Mouse (Mus musculus): ENCODE results near the gene Ywhaq.

The Ywhaq gene

GRCm38 (mm10) chr12:21417100-21418070, at the start of gene Ywhaq:
Gene Ywhaq, minus strand, starts transcription at chr12:21417637.
- peak; percentile 98 for DNase-seq

GRCm38 (mm10) chr12:21463448-21463891, 46.0 kb upstream of the Ywhaq start:
- DNase-seq, result no peak

GRCm38 (mm10) chr12:21462658-21463057, 45.2 kb upstream of the Ywhaq start:
- DNase-seq, result no peak

- no peak for DNase-seq
Observed at GRCm38 (mm10) chr12:21459681-21460080, 42.2 kb upstream of the Ywhaq start.

GRCm38 (mm10) chr12:21456021-21456420, 38.6 kb upstream of the Ywhaq start:
- no peak for DNase-seq

GRCm38 (mm10) chr12:21451752-21452151, 34.3 kb upstream of the Ywhaq start:
- no peak for DNase-seq

GRCm38 (mm10) chr12:21451351-21451750, 33.9 kb upstream of the Ywhaq start:
- no peak for DNase-seq

- no peak for DNase-seq
Observed at GRCm38 (mm10) chr12:21443783-21444182, 26.3 kb upstream of the Ywhaq start.

- DNase-seq, result no peak
Observed at GRCm38 (mm10) chr12:21441870-21442269, 24.4 kb upstream of the Ywhaq start.

- no peak for DNase-seq
Observed at GRCm38 (mm10) chr12:21439428-21439827, 22.0 kb upstream of the Ywhaq start.

- DNase-seq, result no peak
Observed at GRCm38 (mm10) chr12:21438750-21439394, 21.4 kb upstream of the Ywhaq start.

GRCm38 (mm10) chr12:21438294-21438693, 20.9 kb upstream of the Ywhaq start:
- no peak for DNase-seq

- DNase-seq, result no peak
Observed at GRCm38 (mm10) chr12:21431950-21432349, 14.5 kb upstream of the Ywhaq start.

GRCm38 (mm10) chr12:21431039-21431438, 13.6 kb upstream of the Ywhaq start:
- DNase-seq, result no peak

- DNase-seq, result no peak
Observed at GRCm38 (mm10) chr12:21430140-21430539, 12.7 kb upstream of the Ywhaq start.

GRCm38 (mm10) chr12:21429021-21429420, 11.6 kb upstream of the Ywhaq start:
- no peak for DNase-seq

GRCm38 (mm10) chr12:21426065-21426940, 8.9 kb upstream of the Ywhaq start:
- peak; percentile 82 for DNase-seq

- no peak for DNase-seq
Observed at GRCm38 (mm10) chr12:21424683-21425082, 7.2 kb upstream of the Ywhaq start.

GRCm38 (mm10) chr12:21418621-21419131, 1.2 kb upstream of the Ywhaq start:
- no peak for DNase-seq

- no peak for DNase-seq
Observed at GRCm38 (mm10) chr12:21418083-21418482, 646 bp upstream of the Ywhaq start.

GRCm38 (mm10) chr12:21416506-21416905, 931 bp downstream of the Ywhaq start:
- no peak for DNase-seq

- DNase-seq, result no peak
Observed at GRCm38 (mm10) chr12:21410620-21411019, 6.8 kb downstream of the Ywhaq start.

- DNase-seq, result no peak
Observed at GRCm38 (mm10) chr12:21409651-21410050, 7.8 kb downstream of the Ywhaq start.
